Mouse (Mus musculus): ENCODE measurements around the gene Limch1. TPM values are rescaled to one million over a fixed set of nuclear protein-coding genes. Genes with fewer than 3 reads are reported as not detected.

The Limch1 gene
- total RNA-seq, 2 experiments from 2014 or later: 117 TPM

- intact Hi-C loops (cut with DNase I; ENCODE audit: low total_unique reads): no loop called here
- no peak for DNase-seq
Measured at GRCm38 (mm10) chr5:67106261-67106660, 360.6 kb downstream of the Limch1 start.

Small RNA genes within 50 kb of the gene (microRNA-seq; reads per million reads assigned to microRNA genes)
- gene Gm23841: 0 reads per million in 2 experiments

Other genes starting within 250 kb of the Limch1 start
- gene Apbb2, start 127.0 kb upstream of the Limch1 start, total RNA-seq (2021): 10 to 100 TPM; 41.0 to 48.3 TPM
- gene Uchl1, start 69.7 kb upstream of the Limch1 start, total RNA-seq (2021): 10 to 100 TPM in 1 of 2 experiments, 1 to 10 TPM in 1; 9.8 to 14.2 TPM